Mouse (Mus musculus) cerebellum, adult 9-10 months (tissue): ENCODE data around the gene Gpr137.
"Not testable (repeated sequence)": the region's sequence is repeated elsewhere in the genome, so short reads cannot be mapped to it uniquely, and the experiment has no call there.

Experiments
- DNase-seq: peaks from one replicate; pipeline ENCODE4 v3.0.0; 2022

Gene Gpr137

GRCm38 (mm10) chr19:6903031-6903430 is 39.2 kb downstream of the Gpr137 start:
- DNase-seq, result no peak

- DNase-seq, result no peak
These were observed 42.6 kb downstream of the Gpr137 start for GRCm38 (mm10) chr19:6899641-6900040.

- DNase-seq, result not testable (repeated sequence)
These were observed 46.5 kb downstream of the Gpr137 start for GRCm38 (mm10) chr19:6895608-6896305.

GRCm38 (mm10) chr19:6893731-6894451 is 48.4 kb downstream of the Gpr137 start:
- DNase-seq, result no peak

GRCm38 (mm10) chr19:6892512-6892911 is 49.8 kb downstream of the Gpr137 start:
- DNase-seq, result no peak
